Mouse (Mus musculus) c-Kit-negative CD71-positive TER-119-positive erythroid progenitor cells, embryonic 14.5 days (primary cell): ENCODE measurements around the gene Ces2c.
"Not testable (repeated sequence)": the region's sequence is repeated elsewhere in the genome, so short reads cannot be mapped to it uniquely, and the experiment has no call there.

Experiments used
- DNase-seq: peaks from one replicate; pipeline ENCODE4 v3.0.0-alpha.2; 2013; ENCODE audit warnings: low read depth, low spot score

Ces2c gene

DNA sequence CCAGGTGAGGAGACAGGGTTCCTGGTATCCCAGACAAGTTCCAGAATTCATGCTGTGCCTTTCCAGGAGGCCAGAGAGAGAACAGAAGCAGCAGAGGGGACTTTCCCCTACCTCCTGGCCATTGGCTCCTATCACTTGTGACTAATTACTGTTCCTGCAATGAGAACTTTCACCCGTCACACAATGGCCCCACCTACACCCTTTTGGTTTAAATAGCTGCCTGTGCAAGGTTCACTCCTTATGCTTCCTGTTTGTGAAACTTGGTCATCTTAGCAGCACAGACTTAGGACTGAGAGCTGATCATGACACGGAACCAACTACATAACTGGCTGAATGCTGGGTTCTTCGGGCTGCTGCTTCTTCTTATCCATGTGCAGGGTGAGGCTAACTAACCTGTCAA lies at the start of gene Ces2c:
Ces2c (plus strand) TSS at position 238 of the 400 bp plus-strand sequence.
- DNase-seq = no peak

DNA sequence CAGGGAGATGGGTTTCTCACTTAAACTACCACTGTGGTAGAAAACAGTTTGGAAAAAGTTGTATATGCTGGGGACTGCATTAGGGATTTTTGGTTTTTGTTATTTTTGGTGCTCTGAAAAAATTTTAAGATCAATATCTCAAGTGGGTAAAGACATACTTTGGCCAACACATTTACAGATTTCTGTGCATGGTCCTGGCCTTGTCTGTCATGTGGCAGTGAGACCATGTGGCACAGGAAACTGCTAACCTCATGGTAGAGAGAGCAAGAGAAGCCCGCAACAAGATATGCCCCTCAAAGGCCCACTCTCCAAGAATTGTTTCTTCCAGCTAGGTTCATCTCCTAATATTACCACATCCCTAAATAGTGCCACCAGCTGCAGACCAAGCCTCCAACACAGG lies 47.5 kb upstream of the Ces2c start:
- DNase-seq = no peak

- DNase-seq = no peak
Measured at GRCm38 (mm10) chr8:104806127-104806526, 40.7 kb upstream of the Ces2c start.

GRCm38 (mm10) chr8:104808542-104809413 lies 38.1 kb upstream of the Ces2c start:
- no peak for DNase-seq

GRCm38 (mm10) chr8:104809436-104809835 lies 37.4 kb upstream of the Ces2c start:
- no peak for DNase-seq

DNA sequence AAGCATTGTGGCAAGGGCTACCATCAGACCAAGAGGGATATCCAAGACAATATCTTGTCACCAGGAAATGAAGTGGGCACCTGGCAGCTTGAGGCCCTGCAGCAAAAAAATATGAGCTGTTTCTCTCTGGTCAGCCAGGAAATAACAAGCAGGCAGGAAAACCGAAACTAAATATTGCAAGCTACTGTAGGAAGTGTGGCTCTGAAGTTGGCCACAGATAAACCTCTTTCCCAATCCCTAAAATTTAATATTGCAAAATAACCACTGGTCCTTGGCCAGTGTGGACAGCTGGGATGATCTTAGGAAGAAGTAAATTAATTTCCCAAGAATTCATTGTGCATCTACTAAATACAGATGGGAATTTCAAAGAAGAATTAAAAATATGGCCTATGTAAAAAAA lies 20.0 kb upstream of the Ces2c start:
- DNase-seq = no peak

DNA sequence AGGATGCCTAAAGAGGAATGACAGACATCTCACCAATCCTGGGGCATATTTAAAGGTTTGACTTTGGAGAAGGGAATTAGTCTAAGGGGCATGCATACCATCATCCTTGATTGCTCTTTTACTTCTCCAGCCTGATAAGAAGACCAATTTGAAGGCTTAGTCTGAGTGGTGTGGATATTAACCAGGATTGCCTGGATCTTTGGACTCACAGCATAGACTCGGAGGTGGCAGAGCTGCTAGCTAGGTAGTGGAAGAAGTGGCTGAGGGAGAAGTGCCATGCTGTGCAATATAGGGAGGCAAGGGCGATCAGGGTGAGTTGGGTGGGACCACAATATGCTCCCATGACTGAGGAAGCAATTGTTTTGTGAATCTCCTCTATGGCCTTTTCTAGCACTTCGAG lies 18.6 kb upstream of the Ces2c start:
- DNase-seq = no peak

GRCm38 (mm10) chr8:104831440-104831839 lies 15.4 kb upstream of the Ces2c start, which contains the start of gene Ces2b:
Gene Ces2b (plus strand): TSS chr8:104831572.
- DNase-seq = no peak

GRCm38 (mm10) chr8:104841360-104842078 lies 5.3 kb upstream of the Ces2c start:
- no peak for DNase-seq

GRCm38 (mm10) chr8:104847741-104848462 lies 1.0 kb downstream of the Ces2c start:
- no peak for DNase-seq

- not testable (repeated sequence) for DNase-seq
Measured at GRCm38 (mm10) chr8:104866844-104867531, 20.1 kb downstream of the Ces2c start.

GRCm38 (mm10) chr8:104868876-104869275 lies 22.0 kb downstream of the Ces2c start:
- not testable (repeated sequence) for DNase-seq

GRCm38 (mm10) chr8:104886223-104886926 lies 39.5 kb downstream of the Ces2c start:
- not testable (repeated sequence) for DNase-seq

- DNase-seq = no peak
Measured at GRCm38 (mm10) chr8:104901746-104902145, 54.9 kb downstream of the Ces2c start.
